Mouse (Mus musculus): Measurements from ENCODE around the gene Akr1b8.
"Not testable (repeated sequence)": the region's sequence is repeated elsewhere in the genome, so short reads cannot be mapped to it uniquely, and the experiment has no call there.

Akr1b8 gene

GRCm38 (mm10) chr6:34350037-34350699, 3.8 kb upstream of the Akr1b8 start:
- no peak for DNase-seq (ENCODE audit: low spot score)

- not testable (repeated sequence) for DNase-seq (ENCODE audit: low spot score)
These were observed 2.4 kb upstream of the Akr1b8 start for GRCm38 (mm10) chr6:34351481-34351880.

- no peak for DNase-seq (ENCODE audit: low spot score)
These were observed 1.5 kb upstream of the Akr1b8 start for GRCm38 (mm10) chr6:34352401-34352800.

GRCm38 (mm10) chr6:34354354-34355348, 732 bp downstream of the Akr1b8 start:
- DNase-seq (ENCODE audit: low spot score) = no peak

- no peak for DNase-seq (ENCODE audit: low spot score)
These were observed 1.4 kb downstream of the Akr1b8 start for GRCm38 (mm10) chr6:34355349-34355747.

GRCm38 (mm10) chr6:34355841-34356240, 1.9 kb downstream of the Akr1b8 start:
- no peak for DNase-seq (ENCODE audit: low spot score)

GRCm38 (mm10) chr6:34364217-34365136, 10.6 kb downstream of the Akr1b8 start:
- DNase-seq (ENCODE audit: low spot score) = no peak

GRCm38 (mm10) chr6:34367998-34368397, 14.1 kb downstream of the Akr1b8 start:
- no peak for DNase-seq (ENCODE audit: low spot score)

- no peak for DNase-seq (ENCODE audit: low spot score)
These were observed 16.2 kb downstream of the Akr1b8 start for GRCm38 (mm10) chr6:34370081-34370480.

GRCm38 (mm10) chr6:34371700-34372351, 17.9 kb downstream of the Akr1b8 start:
- peak; percentile 78 for DNase-seq (ENCODE audit: low spot score)

GRCm38 (mm10) chr6:34373841-34374240, 19.9 kb downstream of the Akr1b8 start:
- no peak for DNase-seq (ENCODE audit: low spot score)

GRCm38 (mm10) chr6:34375888-34376287, 22.0 kb downstream of the Akr1b8 start:
- not testable (repeated sequence) for DNase-seq (ENCODE audit: low spot score)

GRCm38 (mm10) chr6:34383401-34383800, 29.5 kb downstream of the Akr1b8 start:
- DNase-seq (ENCODE audit: low spot score) = no peak

- DNase-seq (ENCODE audit: low spot score) = peak; percentile 46
These were observed 30.3 kb downstream of the Akr1b8 start, which contains the start of gene Akr1b10 for GRCm38 (mm10) chr6:34384110-34384661. TSS of gene Akr1b10 (plus strand) at chr6:34384218.

- no peak for DNase-seq (ENCODE audit: low spot score)
These were observed 30.9 kb downstream of the Akr1b8 start for GRCm38 (mm10) chr6:34384701-34385370.

GRCm38 (mm10) chr6:34388420-34389156, 34.7 kb downstream of the Akr1b8 start:
- DNase-seq (ENCODE audit: low spot score) = no peak

- no peak for DNase-seq (ENCODE audit: low spot score)
These were observed 42.0 kb downstream of the Akr1b8 start for GRCm38 (mm10) chr6:34395897-34396296.

- DNase-seq (ENCODE audit: low spot score) = no peak
These were observed 44.5 kb downstream of the Akr1b8 start for GRCm38 (mm10) chr6:34398431-34398830.

GRCm38 (mm10) chr6:34399606-34400220, 45.8 kb downstream of the Akr1b8 start:
- no peak for DNase-seq (ENCODE audit: low spot score)

Data from layer of hippocampus, adult 9-10 months (tissue).